Mouse (Mus musculus): ENCODE data around the gene Ttbk1.
"Not testable (repeated sequence)": the region's sequence is repeated elsewhere in the genome, so short reads cannot be mapped to it uniquely, and the experiment has no call there.

Ttbk1 gene

GRCm38 (mm10) chr17:46487431-46487830 is at the start of gene Ttbk1:
Ttbk1 (minus strand) TSS chr17:46487675.
- DNase-seq (ENCODE audit: low read depth in 2 of 2, low spot score in 2 of 2) = no peak

- peak; percentile 57 to 63 for DNase-seq (ENCODE audit: low read depth in 2 of 2, low spot score in 2 of 2)
These were observed 38.3 kb upstream of the Ttbk1 start for GRCm38 (mm10) chr17:46525579-46526307.

- DNase-seq (ENCODE audit: low read depth in 2 of 2, low spot score in 2 of 2) = no peak
These were observed 37.6 kb upstream of the Ttbk1 start for GRCm38 (mm10) chr17:46525065-46525464.

- DNase-seq (ENCODE audit: low read depth in 2 of 2, low spot score in 2 of 2) = no peak
These were observed 34.6 kb upstream of the Ttbk1 start for GRCm38 (mm10) chr17:46521963-46522668.

- DNase-seq (ENCODE audit: low read depth in 2 of 2, low spot score in 2 of 2) = no peak
These were observed 33.7 kb upstream of the Ttbk1 start for GRCm38 (mm10) chr17:46521174-46521573.

GRCm38 (mm10) chr17:46520385-46520979 is 33.0 kb upstream of the Ttbk1 start:
- no peak for DNase-seq (ENCODE audit: low read depth in 2 of 2, low spot score in 2 of 2)

GRCm38 (mm10) chr17:46519971-46520370 is 32.5 kb upstream of the Ttbk1 start:
- no peak for DNase-seq (ENCODE audit: low read depth in 2 of 2, low spot score in 2 of 2)

- DNase-seq (ENCODE audit: low read depth in 2 of 2, low spot score in 2 of 2) = no peak
These were observed 25.9 kb upstream of the Ttbk1 start for GRCm38 (mm10) chr17:46513329-46513728.

GRCm38 (mm10) chr17:46511059-46511710 is 23.7 kb upstream of the Ttbk1 start:
- no peak for DNase-seq (ENCODE audit: low read depth in 2 of 2, low spot score in 2 of 2)

GRCm38 (mm10) chr17:46505617-46506016 is 18.1 kb upstream of the Ttbk1 start:
- DNase-seq (ENCODE audit: low read depth in 2 of 2, low spot score in 2 of 2) = no peak

- no peak for DNase-seq (ENCODE audit: low read depth in 2 of 2, low spot score in 2 of 2)
These were observed 16.6 kb upstream of the Ttbk1 start for GRCm38 (mm10) chr17:46503847-46504638.

- no peak for DNase-seq (ENCODE audit: low read depth in 2 of 2, low spot score in 2 of 2)
These were observed 15.3 kb upstream of the Ttbk1 start for GRCm38 (mm10) chr17:46502775-46503174.

- DNase-seq (ENCODE audit: low read depth in 2 of 2, low spot score in 2 of 2) = no peak
These were observed 10.5 kb upstream of the Ttbk1 start for GRCm38 (mm10) chr17:46497956-46498355.

- DNase-seq (ENCODE audit: low read depth in 2 of 2, low spot score in 2 of 2) = no peak
These were observed 9.4 kb upstream of the Ttbk1 start, which contains the start of gene Dnph1 for GRCm38 (mm10) chr17:46496623-46497434. Dnph1 (plus strand) TSS chr17:46496711.

GRCm38 (mm10) chr17:46496081-46496480 is 8.6 kb upstream of the Ttbk1 start:
- not testable (repeated sequence) for DNase-seq (ENCODE audit: low read depth in 2 of 2, low spot score in 2 of 2)

- no peak for DNase-seq (ENCODE audit: low read depth in 2 of 2, low spot score in 2 of 2)
These were observed 8.0 kb upstream of the Ttbk1 start for GRCm38 (mm10) chr17:46495486-46495885.

- no peak for DNase-seq (ENCODE audit: low read depth in 2 of 2, low spot score in 2 of 2)
These were observed 480 bp downstream of the Ttbk1 start for GRCm38 (mm10) chr17:46486995-46487394.

- no peak for DNase-seq (ENCODE audit: low read depth in 2 of 2, low spot score in 2 of 2)
These were observed 3.0 kb downstream of the Ttbk1 start for GRCm38 (mm10) chr17:46484461-46484875.

- no peak for DNase-seq (ENCODE audit: low read depth in 2 of 2, low spot score in 2 of 2)
These were observed 3.4 kb downstream of the Ttbk1 start for GRCm38 (mm10) chr17:46484021-46484431.

GRCm38 (mm10) chr17:46483561-46484001 is 3.9 kb downstream of the Ttbk1 start:
- no peak for DNase-seq (ENCODE audit: low read depth in 2 of 2, low spot score in 2 of 2)
